Mouse (Mus musculus) megakaryocyte progenitor cell, adult 5-6 weeks (primary cell): ENCODE measurements around the gene Tma16. TPM values are rescaled to one million over a fixed set of nuclear protein-coding genes. Genes with fewer than 3 reads are reported as not detected.

ENCODE experiments used
- ATAC-seq: replicated peaks from 2 replicates; pipeline ENCODE4 v1.8.0; 2016; ENCODE audit warnings: mild to moderate bottlenecking, moderate TSS enrichment, inconsistent platforms; ENCODE audit not compliant: poor library complexity
- total RNA-seq, 2 experiments: library from RNA; stranded (forward) in 1 of 2; stranded (reverse) in 1 of 2; fragments of 157-497, 149-512 nt in 1 of 2; fragments of 200-1000 nt in 1 of 2; gene quantifications; 2 replicates each; pipeline versions ENCODE4 v1.2.3 to v1.2.4; 2015 to 2017

The Tma16 gene
- total RNA-seq, 2 experiments from 2014 or later, result 42.5 to 54.5 TPM

- ATAC-seq, result peak; percentile 85
Observed at GRCm38 (mm10) chr8:66430639-66431038, 55.7 kb downstream of the Tma16 start.

Other genes starting within 250 kb of the Tma16 start
- not detected in 2 replicates for gene Tktl2, start 25.2 kb upstream of the Tma16 start, total RNA-seq (2015)
- gene Tktl2, start 25.2 kb upstream of the Tma16 start, total RNA-seq (2017), result not detected in 2 replicates
- not detected in 2 replicates for gene Npy5r, start 201.6 kb upstream of the Tma16 start, total RNA-seq (2015)
- gene Npy5r, start 201.6 kb upstream of the Tma16 start, total RNA-seq (2017), result not detected in 2 replicates
- not detected in 2 replicates for gene Npy1r, start 210.7 kb upstream of the Tma16 start, total RNA-seq (2015)
- not detected in 2 replicates for gene Npy1r, start 210.7 kb upstream of the Tma16 start, total RNA-seq (2017)